Mouse (Mus musculus) MEL (cell line): ENCODE data around the gene Gm49325. TPM values are rescaled to one million over a fixed set of nuclear protein-coding genes. Genes with fewer than 3 reads are reported as not detected.
A peak's percentile ranks its signal among the peaks of the same experiment; 100 is the strongest.

Experiments
- DNase-seq: peaks from one replicate; pipeline ENCODE4 v3.0.0; 2011; ENCODE audit warnings: low read depth, low spot score
- H3K27ac ChIP-seq: 2 replicates; pipeline ENCODE4 v1.5.1; 2012; ENCODE audit warnings: low read depth, mild to moderate bottlenecking, control low read depth, low read length, moderate library complexity; ENCODE audit not compliant: control insufficient read depth
- H3K27me3 ChIP-seq, 2 experiments: fragments of 150-350 bp in 1 of 2; sonication (generic) in 1 of 2; 2 replicates each; pipeline ENCODE4 v1.6.1; 2012; ENCODE audit warnings: low read length in 2 of 2, mild to moderate bottlenecking in 2 of 2, improper control_type of control experiment in 1 of 2, moderate library complexity in 1 of 2; ENCODE audit not compliant: insufficient read depth in 2 of 2, control insufficient read depth in 1 of 2
- H3K36me3 ChIP-seq, 2 experiments: 2 replicates each; pipeline ENCODE4 v1.6.1; 2012 to 2014; ENCODE audit warnings: low read length in 2 of 2, improper control_type of control experiment in 1 of 2, inconsistent platforms in 1 of 2, mild to moderate bottlenecking in 1 of 2; ENCODE audit not compliant: insufficient read depth in 2 of 2, control insufficient read depth in 1 of 2
- H3K4me1 ChIP-seq, 2 experiments: fragments of 150-350 bp in 1 of 2; sonication (generic) in 1 of 2; 2 replicates each; pipeline ENCODE4 v1.6.1; 2012; ENCODE audit warnings: low read length in 2 of 2, improper control_type of control experiment in 1 of 2, mild to moderate bottlenecking in 1 of 2; ENCODE audit not compliant: insufficient read depth in 2 of 2, control insufficient read depth in 1 of 2
- H3K4me3 ChIP-seq, 2 experiments: fragments of 150-350 bp in 1 of 2; sonication (generic) in 1 of 2; 2 replicates each; pipeline ENCODE4 v1.5.1; 2012; ENCODE audit warnings: low read depth in 2 of 2, low read length in 2 of 2, mild to moderate bottlenecking in 2 of 2, moderate library complexity in 2 of 2, control low read depth in 1 of 2, improper control_type of control experiment in 1 of 2; ENCODE audit not compliant: control insufficient read depth in 1 of 2, insufficient read depth in 1 of 2
- H3K79me2 ChIP-seq: 2 replicates; pipeline ENCODE4 v1.6.1; 2012; ENCODE audit warnings: mild to moderate bottlenecking, low read length, moderate library complexity; ENCODE audit not compliant: control insufficient read depth, poor library complexity, insufficient read depth
- H3K9ac ChIP-seq: 2 replicates; pipeline ENCODE4 v1.6.1; 2012; ENCODE audit warnings: low read depth, mild to moderate bottlenecking, control low read depth, low read length, moderate library complexity; ENCODE audit not compliant: control insufficient read depth, poor library complexity, severe bottlenecking
- H3K9me3 ChIP-seq: fragments of 150-350 bp; sonication (generic); replicated peaks from 2 replicates; pipeline ENCODE4 v1.6.1; 2012; ENCODE audit warnings: mild to moderate bottlenecking, low read length, improper control_type of control experiment, moderate library complexity; ENCODE audit not compliant: insufficient read depth
- BHLHE40 ChIP-seq: IDR thresholded peaks from 2 replicates; pipeline ENCODE4 v1.6.1; 2012; ENCODE audit warnings: low read depth, mild to moderate bottlenecking, inconsistent platforms, low read length, improper control_type of control experiment, borderline replicate concordance
- ELF1 ChIP-seq: IDR thresholded peaks from 2 replicates; pipeline ENCODE4 v1.6.1; 2014; ENCODE audit warnings: low read depth, mild to moderate bottlenecking, inconsistent platforms, low read length, improper control_type of control experiment, moderate library complexity
- EP300 ChIP-seq, 2 experiments: IDR thresholded peaks; 2 replicates each; pipeline ENCODE4 v1.6.1; 2011; ENCODE audit warnings: improper control_type of control experiment in 2 of 2, low read length in 2 of 2, low read depth in 1 of 2, mild to moderate bottlenecking in 1 of 2
- ETS1 ChIP-seq: IDR thresholded peaks from 2 replicates; pipeline ENCODE4 v1.6.1; 2012; ENCODE audit warnings: low read depth, mild to moderate bottlenecking, inconsistent platforms, low read length, improper control_type of control experiment, moderate library complexity
- GABPA ChIP-seq: IDR thresholded peaks from 2 replicates; pipeline ENCODE4 v1.6.1; 2012; ENCODE audit warnings: low read depth, mild to moderate bottlenecking, inconsistent platforms, low read length, improper control_type of control experiment, moderate library complexity
- GATA1 ChIP-seq: IDR thresholded peaks from 2 replicates; pipeline ENCODE4 v1.6.1; 2011; ENCODE audit warnings: low read depth, low read length, improper control_type of control experiment
- HCFC1 ChIP-seq: IDR thresholded peaks from 2 replicates; pipeline ENCODE4 v1.6.1; 2012; ENCODE audit warnings: low read depth, mild to moderate bottlenecking, inconsistent platforms, low read length, improper control_type of control experiment, moderate library complexity
- JUND ChIP-seq: IDR thresholded peaks from 2 replicates; pipeline ENCODE4 v1.6.1; 2011; ENCODE audit warnings: low read depth, mild to moderate bottlenecking, improper control_type of control experiment, low read length
- MAFK ChIP-seq: IDR thresholded peaks from 2 replicates; pipeline ENCODE4 v1.6.1; 2011; ENCODE audit warnings: low read depth, mild to moderate bottlenecking, low read length, improper control_type of control experiment, borderline replicate concordance
- MAX ChIP-seq: IDR thresholded peaks from 2 replicates; pipeline ENCODE4 v1.6.1; 2011; ENCODE audit warnings: low read length, improper control_type of control experiment
- NRF1 ChIP-seq: IDR thresholded peaks from 2 replicates; pipeline ENCODE4 v1.6.1; 2014; ENCODE audit warnings: low read depth, mild to moderate bottlenecking, inconsistent platforms, low read length, improper control_type of control experiment, moderate library complexity; ENCODE audit not compliant: poor library complexity, insufficient read depth, severe bottlenecking
- SIN3A ChIP-seq: IDR thresholded peaks from 2 replicates; pipeline ENCODE4 v1.6.1; 2012; ENCODE audit warnings: low read length, improper control_type of control experiment, inconsistent platforms
- SMC3 ChIP-seq: IDR thresholded peaks from 2 replicates; pipeline ENCODE4 v1.6.1; 2011; ENCODE audit warnings: low read depth, low read length, improper control_type of control experiment
- TBP ChIP-seq: IDR thresholded peaks from 2 replicates; pipeline ENCODE4 v1.8.0; 2011; ENCODE audit warnings: low read depth, low read length, improper control_type of control experiment
- USF1 ChIP-seq: IDR thresholded peaks from 2 replicates; pipeline ENCODE4 v1.6.1; 2014; ENCODE audit warnings: low read depth, mild to moderate bottlenecking, inconsistent platforms, low read length, improper control_type of control experiment, moderate library complexity
- USF2 ChIP-seq, 2 experiments: IDR thresholded peaks; 2 replicates each; pipeline ENCODE4 v1.6.1; 2011 to 2012; ENCODE audit warnings: improper control_type of control experiment in 2 of 2, low read length in 2 of 2, borderline replicate concordance in 1 of 2, inconsistent platforms in 1 of 2, low read depth in 1 of 2, mild to moderate bottlenecking in 1 of 2; ENCODE audit not compliant: insufficient read depth in 1 of 2
- ZC3H11A ChIP-seq: IDR thresholded peaks from 2 replicates; pipeline ENCODE4 v1.6.1; 2012; ENCODE audit warnings: low read depth, mild to moderate bottlenecking, inconsistent platforms, low read length, improper control_type of control experiment
- ZKSCAN1 ChIP-seq: IDR thresholded peaks from 2 replicates; pipeline ENCODE4 v1.6.1; 2012; ENCODE audit warnings: low read depth, mild to moderate bottlenecking, inconsistent platforms, low read length, improper control_type of control experiment, moderate library complexity
- ZMIZ1 ChIP-seq: IDR thresholded peaks from 2 replicates; pipeline ENCODE4 v1.6.1; 2012; ENCODE audit warnings: low read depth, mild to moderate bottlenecking, inconsistent platforms, low read length, improper control_type of control experiment, moderate library complexity
- polyA plus RNA-seq, 2 experiments: library from polyadenylated mRNA; stranded (reverse) in 1 of 2; unstranded in 1 of 2; fragments of >175 nt in 1 of 2; fragments of >200 nt in 1 of 2; gene quantifications; 2 replicates each; pipeline versions ENCODE4 v1.2.1 to v1.2.4; 2012; ENCODE audit warnings: low replicate concordance in 2 of 2, low read depth in 1 of 2; ENCODE audit not compliant: insufficient read length in 2 of 2, insufficient read depth in 1 of 2, missing spikeins in 1 of 2
- total RNA-seq: library from RNA; depleted of rRNA; stranded (reverse); fragments of 300-350 nt; gene quantifications from 2 replicates; pipeline ENCODE4 v1.2.3, GENCODE M21; 2012

Gm49325 gene
- total and polyA plus RNA-seq, 3 experiments = 1.0 to 3.7 TPM; not detected in 1

- no peaks in the 10 kb centered on the region for H3K27me3 ChIP-seq
- no peaks in the 10 kb centered on the region for H3K9me3 ChIP-seq
- H3K79me2 ChIP-seq = peaks cover 43% of the 10 kb centered on the region
- H3K27ac ChIP-seq = peak overlapping the region; percentile 91
- peak; percentile 66 for DNase-seq
- TF ChIP-seq GATA1 (no peak), BHLHE40 (no peak), EP300 (IDR thresholded peaks at IDR 0.05; ENCODE audit: low read depth in 1 of 2, low read length in 2 of 2) (0 out of 4 replicates have a peak, but pooled peaks of 1 of the 2 experiments have one; percentile 14), JUND (0 out of 2 replicates have a peak, but pooled peaks have one; percentile 16), ZC3H11A (no peak), HCFC1 (no peak), SMC3 (no peak), ZMIZ1 (no peak), SIN3A (no peak), USF2 (IDR thresholded peaks at IDR 0.05; ENCODE audit: borderline replicate concordance in 1 of 2, insufficient read depth in 1 of 2, low read depth in 1 of 2, low read length in 2 of 2) (no peak), MAFK (no peak), USF1 (no peak), ZKSCAN1 (0 out of 2 replicates have a peak, but pooled peaks have one; percentile 37), GABPA (no peak), TBP (no peak), MAX (no peak), ETS1 (no peak), NRF1 (no peak), ELF1 (peak; percentile 19; the same call in 1 of the 2 replicates)
- peak overlapping the region; percentile 91 for H3K9ac ChIP-seq
- H3K36me3 ChIP-seq = peaks cover 2 to 8% of the 10 kb centered on the region in 2 experiments; a peak in 3 of 4 replicates
- peaks cover 2 to 3% of the 10 kb centered on the region in 2 experiments for H3K4me1 ChIP-seq
- H3K4me3 ChIP-seq = peak overlapping the region; percentile 69 to 95
Measured at GRCm38 (mm10) chr10:77621546-77621945, 15.5 kb downstream of the Gm49325 start.
